Mouse (Mus musculus): Measurements from ENCODE around the gene Arpc5l. TPM values are rescaled to one million over a fixed set of nuclear protein-coding genes. Genes with fewer than 3 reads are reported as not detected.

Arpc5l gene
- polyA plus RNA-seq, 1 experiment from 2014 or later, result 140 TPM

GRCm38 (mm10) chr2:38988929-38989328 is 16.2 kb upstream of the Arpc5l start:
- no peak overlapping the region for H3K4me3 ChIP-seq (ENCODE audit: low read depth, low read length)
- H3K27me3 ChIP-seq (ENCODE audit: control insufficient read depth, insufficient read depth, low read length), result no peaks in the 10 kb centered on the region
- H3K4me2 ChIP-seq (ENCODE audit: low read depth, low read length), result no peak overlapping the region
- DNase-seq (ENCODE audit: low spot score) (no peak), ATAC-seq (replicated peaks; ENCODE audit: insufficient number of reproducible peaks, low FRiP score, low TSS enrichment, low read depth) (no peak)
- WGBS, result 92% methylated on average over 2 of the region's 2 CpGs
- H3K4me1 ChIP-seq (ENCODE audit: control insufficient read depth, insufficient read depth, low read length), result no peaks in the 10 kb centered on the region
- H3K9me3 ChIP-seq (replicated peaks; ENCODE audit: control insufficient read depth, low read length), result no peaks in the 10 kb centered on the region
- H3K27ac ChIP-seq (replicated peaks; ENCODE audit: low read depth, low read length), result no peak overlapping the region
- no peaks in the 10 kb centered on the region for H3K36me3 ChIP-seq (replicated peaks; ENCODE audit: control insufficient read depth, insufficient read depth, low read depth, low read length)
- H3K9ac ChIP-seq (replicated peaks; ENCODE audit: low read length), result no peak overlapping the region

GRCm38 (mm10) chr2:38992004-38992403 is 13.1 kb upstream of the Arpc5l start:
- no peaks in the 10 kb centered on the region for H3K27me3 ChIP-seq (ENCODE audit: control insufficient read depth, insufficient read depth, low read length)
- H3K27ac ChIP-seq (replicated peaks; ENCODE audit: low read depth, low read length), result no peak overlapping the region
- WGBS, result 67% methylated on average over 4 of the region's 4 CpGs
- H3K4me2 ChIP-seq (ENCODE audit: low read depth, low read length), result no peak overlapping the region
- H3K36me3 ChIP-seq (replicated peaks; ENCODE audit: control insufficient read depth, insufficient read depth, low read depth, low read length), result no peaks in the 10 kb centered on the region
- H3K9ac ChIP-seq (replicated peaks; ENCODE audit: low read length), result no peak overlapping the region
- H3K9me3 ChIP-seq (replicated peaks; ENCODE audit: control insufficient read depth, low read length), result no peaks in the 10 kb centered on the region
- DNase-seq (ENCODE audit: low spot score) (no peak), ATAC-seq (replicated peaks; ENCODE audit: insufficient number of reproducible peaks, low FRiP score, low TSS enrichment, low read depth) (no peak)
- no peaks in the 10 kb centered on the region for H3K4me1 ChIP-seq (ENCODE audit: control insufficient read depth, insufficient read depth, low read length)
- no peak overlapping the region for H3K4me3 ChIP-seq (ENCODE audit: low read depth, low read length)

GRCm38 (mm10) chr2:38992452-38992851 is 12.7 kb upstream of the Arpc5l start:
- no peaks in the 10 kb centered on the region for H3K36me3 ChIP-seq (replicated peaks; ENCODE audit: control insufficient read depth, insufficient read depth, low read depth, low read length)
- DNase-seq (ENCODE audit: low spot score) (no peak), ATAC-seq (replicated peaks; ENCODE audit: insufficient number of reproducible peaks, low FRiP score, low TSS enrichment, low read depth) (no peak)
- H3K27me3 ChIP-seq (ENCODE audit: control insufficient read depth, insufficient read depth, low read length), result no peaks in the 10 kb centered on the region
- H3K9ac ChIP-seq (replicated peaks; ENCODE audit: low read length), result no peak overlapping the region
- WGBS, result 65% methylated on average over 4 of the region's 4 CpGs
- H3K9me3 ChIP-seq (replicated peaks; ENCODE audit: control insufficient read depth, low read length), result no peaks in the 10 kb centered on the region
- H3K27ac ChIP-seq (replicated peaks; ENCODE audit: low read depth, low read length), result no peak overlapping the region
- no peaks in the 10 kb centered on the region for H3K4me1 ChIP-seq (ENCODE audit: control insufficient read depth, insufficient read depth, low read length)
- no peak overlapping the region for H3K4me2 ChIP-seq (ENCODE audit: low read depth, low read length)
- H3K4me3 ChIP-seq (ENCODE audit: low read depth, low read length), result no peak overlapping the region

GRCm38 (mm10) chr2:38997386-38998374 is 7.5 kb upstream of the Arpc5l start, which contains the start of gene Wdr38:
TSS of gene Wdr38 (plus strand) at chr2:38997476.
- Histone ChIP-seq H3K4me3 (ENCODE audit: low read depth, low read length) (peak within 1 kb of the TSS; percentile 31), H3K9me3 (replicated peaks; ENCODE audit: control insufficient read depth, low read length) (no peaks in the 10 kb centered on the region), H3K36me3 (replicated peaks; ENCODE audit: control insufficient read depth, insufficient read depth, low read depth, low read length) (peaks cover 8% of the 10 kb centered on the region), H3K27ac (replicated peaks; ENCODE audit: low read depth, low read length) (no peak within 1 kb of the TSS), H3K27me3 (ENCODE audit: control insufficient read depth, insufficient read depth, low read length) (no peaks in the 10 kb centered on the region), H3K9ac (replicated peaks; ENCODE audit: low read length) (peak within 1 kb of the TSS; percentile 51), H3K4me1 (ENCODE audit: control insufficient read depth, insufficient read depth, low read length) (no peaks in the 10 kb centered on the region), H3K4me2 (ENCODE audit: low read depth, low read length) (peak within 1 kb of the TSS; percentile 40)
- ATAC-seq (replicated peaks; ENCODE audit: insufficient number of reproducible peaks, low FRiP score, low TSS enrichment, low read depth) (peak; percentile 88), DNase-seq (ENCODE audit: low spot score) (peak; percentile 90)
- 16% methylated on average over 33 of the region's 33 CpGs for WGBS

- Histone ChIP-seq H3K4me2 (ENCODE audit: low read depth, low read length) (no peak overlapping the region), H3K27me3 (ENCODE audit: control insufficient read depth, insufficient read depth, low read length) (no peaks in the 10 kb centered on the region), H3K27ac (replicated peaks; ENCODE audit: low read depth, low read length) (no peak overlapping the region), H3K9ac (replicated peaks; ENCODE audit: low read length) (no peak overlapping the region), H3K4me1 (ENCODE audit: control insufficient read depth, insufficient read depth, low read length) (no peaks in the 10 kb centered on the region), H3K36me3 (replicated peaks; ENCODE audit: control insufficient read depth, insufficient read depth, low read depth, low read length) (peaks cover 12% of the 10 kb centered on the region), H3K4me3 (ENCODE audit: low read depth, low read length) (no peak overlapping the region), H3K9me3 (replicated peaks; ENCODE audit: control insufficient read depth, low read length) (no peaks in the 10 kb centered on the region)
- ATAC-seq (replicated peaks; ENCODE audit: insufficient number of reproducible peaks, low FRiP score, low TSS enrichment, low read depth), result no peak
- WGBS, result 62% methylated on average over 4 of the region's 4 CpGs
- DNase-seq (ENCODE audit: low spot score), result no peak
Measured at GRCm38 (mm10) chr2:38999381-38999780, 5.8 kb upstream of the Arpc5l start.

GRCm38 (mm10) chr2:38999910-39000586 is 5.1 kb upstream of the Arpc5l start:
- 66% methylated on average over 8 of the region's 8 CpGs for WGBS
- Histone ChIP-seq H3K4me3 (ENCODE audit: low read depth, low read length) (no peak overlapping the region), H3K4me2 (ENCODE audit: low read depth, low read length) (no peak overlapping the region), H3K4me1 (ENCODE audit: control insufficient read depth, insufficient read depth, low read length) (no peaks in the 10 kb centered on the region), H3K9ac (replicated peaks; ENCODE audit: low read length) (no peak overlapping the region), H3K27ac (replicated peaks; ENCODE audit: low read depth, low read length) (no peak overlapping the region), H3K9me3 (replicated peaks; ENCODE audit: control insufficient read depth, low read length) (no peaks in the 10 kb centered on the region), H3K36me3 (replicated peaks; ENCODE audit: control insufficient read depth, insufficient read depth, low read depth, low read length) (peaks cover 12% of the 10 kb centered on the region), H3K27me3 (ENCODE audit: control insufficient read depth, insufficient read depth, low read length) (no peaks in the 10 kb centered on the region)
- ATAC-seq (replicated peaks; ENCODE audit: insufficient number of reproducible peaks, low FRiP score, low TSS enrichment, low read depth), result no peak
- no peak for DNase-seq (ENCODE audit: low spot score)

GRCm38 (mm10) chr2:39000587-39000919 is 4.6 kb upstream of the Arpc5l start:
- Histone ChIP-seq H3K4me3 (ENCODE audit: low read depth, low read length) (no peak overlapping the region), H3K9ac (replicated peaks; ENCODE audit: low read length) (no peak overlapping the region), H3K36me3 (replicated peaks; ENCODE audit: control insufficient read depth, insufficient read depth, low read depth, low read length) (peaks cover 12% of the 10 kb centered on the region), H3K27me3 (ENCODE audit: control insufficient read depth, insufficient read depth, low read length) (no peaks in the 10 kb centered on the region), H3K27ac (replicated peaks; ENCODE audit: low read depth, low read length) (no peak overlapping the region), H3K4me2 (ENCODE audit: low read depth, low read length) (no peak overlapping the region), H3K9me3 (replicated peaks; ENCODE audit: control insufficient read depth, low read length) (no peaks in the 10 kb centered on the region), H3K4me1 (ENCODE audit: control insufficient read depth, insufficient read depth, low read length) (no peaks in the 10 kb centered on the region)
- WGBS, result 91% methylated on average over 4 of the region's 4 CpGs
- DNase-seq (ENCODE audit: low spot score) (no peak), ATAC-seq (replicated peaks; ENCODE audit: insufficient number of reproducible peaks, low FRiP score, low TSS enrichment, low read depth) (no peak)

GRCm38 (mm10) chr2:39001866-39002265 is 3.3 kb upstream of the Arpc5l start:
- 83% methylated on average over 3 of the region's 3 CpGs for WGBS
- no peak overlapping the region for H3K9ac ChIP-seq (replicated peaks; ENCODE audit: low read length)
- no peak overlapping the region for H3K4me3 ChIP-seq (ENCODE audit: low read depth, low read length)
- ATAC-seq (replicated peaks; ENCODE audit: insufficient number of reproducible peaks, low FRiP score, low TSS enrichment, low read depth) (no peak), DNase-seq (ENCODE audit: low spot score) (no peak)
- no peak overlapping the region for H3K4me2 ChIP-seq (ENCODE audit: low read depth, low read length)
- H3K27me3 ChIP-seq (ENCODE audit: control insufficient read depth, insufficient read depth, low read length), result no peaks in the 10 kb centered on the region
- H3K27ac ChIP-seq (replicated peaks; ENCODE audit: low read depth, low read length), result no peak overlapping the region
- H3K9me3 ChIP-seq (replicated peaks; ENCODE audit: control insufficient read depth, low read length), result no peaks in the 10 kb centered on the region
- no peaks in the 10 kb centered on the region for H3K4me1 ChIP-seq (ENCODE audit: control insufficient read depth, insufficient read depth, low read length)
- peaks cover 12% of the 10 kb centered on the region for H3K36me3 ChIP-seq (replicated peaks; ENCODE audit: control insufficient read depth, insufficient read depth, low read depth, low read length)
